Mouse (Mus musculus) bone marrow macrophage, adult 2 months (primary cell): ENCODE measurements around the gene Ptprf.

Experiments
- CTCF ChIP-seq: IDR thresholded peaks from 2 replicates; pipeline ENCODE4 v1.5.1; 2012; ENCODE audit warnings: low read depth, mild to moderate bottlenecking, low read length, moderate library complexity
- POLR2A ChIP-seq: IDR thresholded peaks from 2 replicates; pipeline ENCODE4 v1.6.1; 2012; ENCODE audit warnings: mild to moderate bottlenecking, low read depth, low read length, borderline replicate concordance

- TF ChIP-seq POLR2A (no peak), CTCF (no peak)
Observed at GRCm38 (mm10) chr4:118260551-118261267, 30.5 kb downstream of the Ptprf start.
